Mouse (Mus musculus) spleen, adult 2 months (tissue): Measurements from ENCODE around the gene Lmcd1.

Experiments used
- CTCF ChIP-seq: fragments of 200-500 bp; IDR thresholded peaks from 2 replicates; pipeline ENCODE4 v1.5.1; 2011; ENCODE audit warnings: mild to moderate bottlenecking, inconsistent platforms; ENCODE audit not compliant: insufficient read depth, insufficient read length, insufficient replicate concordance; ENCODE audit errors: extremely low read depth
- POLR2A ChIP-seq: fragments of 200-500 bp; IDR thresholded peaks from 2 replicates; pipeline ENCODE4 v1.6.1; 2011; ENCODE audit warnings: low read depth, low read length, inconsistent platforms

GRCm38 (mm10) chr6:112362349-112362958, 88.9 kb downstream of the Lmcd1 start:
- TF ChIP-seq CTCF = peak; percentile 25; the same call in 1 of the 2 replicates
- TF ChIP-seq POLR2A = no peak
